Mouse (Mus musculus) spleen, postnatal 10 days (tissue): Measurements from ENCODE around the gene Cuedc1.
A peak's percentile ranks its signal among the peaks of the same experiment; 100 is the strongest.

Experiments used
- DNase-seq, 2 experiments: peaks; one replicate each; pipeline ENCODE4 v3.0.0; 2021 to 2022; ENCODE audit warnings: low spot score in 2 of 2

Cuedc1 gene

GRCm38 (mm10) chr11:88198223-88198622 is 100.4 kb downstream of the Cuedc1 start:
- DNase-seq, result no peak

GRCm38 (mm10) chr11:88201172-88201571 is 103.3 kb downstream of the Cuedc1 start:
- no peak for DNase-seq

- DNase-seq, result no peak
These were observed 104.2 kb downstream of the Cuedc1 start for GRCm38 (mm10) chr11:88202077-88202476.

- peak; percentile 71 to 91 for DNase-seq
These were observed 106.1 kb downstream of the Cuedc1 start, which contains the start of gene Mrps23 for GRCm38 (mm10) chr11:88203712-88204532. Mrps23 (plus strand) TSS chr11:88204388.

- peak in 1 of 2 experiments; percentile 48 for DNase-seq
These were observed 106.9 kb downstream of the Cuedc1 start for GRCm38 (mm10) chr11:88204593-88205368.

DNA sequence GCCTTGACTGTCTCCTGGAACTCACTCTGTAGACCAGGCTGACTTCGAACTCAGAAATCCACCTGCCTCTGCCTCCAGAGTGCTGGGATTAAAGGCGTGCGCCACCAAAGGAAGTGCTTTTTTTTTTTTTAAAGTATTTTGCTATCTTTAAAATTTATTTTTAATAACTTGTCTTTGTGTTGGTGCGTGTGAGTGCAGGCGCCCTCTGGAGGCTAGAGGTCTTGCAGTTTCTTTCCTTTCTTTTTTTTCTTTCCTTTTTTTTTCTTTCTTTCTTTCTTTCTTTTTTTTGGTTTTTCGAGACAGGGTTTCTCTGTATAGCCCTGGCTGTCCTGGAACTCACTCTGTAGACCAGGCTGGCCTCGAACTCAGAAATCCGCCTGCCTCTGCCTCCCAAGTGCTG is 108.7 kb downstream of the Cuedc1 start:
- peak in 1 of 2 experiments; percentile 35 for DNase-seq

DNA sequence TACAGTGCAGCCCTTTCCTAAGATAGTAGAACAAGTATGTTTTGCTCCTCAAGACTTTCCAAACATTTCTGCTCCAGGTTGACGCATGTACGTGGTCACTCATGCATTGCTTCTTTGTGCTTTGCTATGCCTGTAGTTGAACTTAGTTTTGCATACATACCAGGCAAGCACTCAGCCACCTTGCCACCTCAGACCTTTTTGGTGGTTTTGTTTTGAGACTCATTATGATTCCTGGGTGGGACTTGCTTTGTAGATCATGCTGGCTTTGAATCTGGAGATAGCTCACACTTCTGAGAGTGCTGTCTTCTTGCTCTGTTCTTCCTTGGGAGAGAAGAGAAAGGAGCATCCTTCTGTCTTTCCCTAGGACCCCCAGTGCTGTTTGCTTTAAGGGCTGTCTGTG is 109.8 kb downstream of the Cuedc1 start:
- DNase-seq, result no peak

- no peak for DNase-seq
These were observed 114.1 kb downstream of the Cuedc1 start for GRCm38 (mm10) chr11:88211824-88212582.

GRCm38 (mm10) chr11:88213757-88214156 is 115.9 kb downstream of the Cuedc1 start:
- DNase-seq, result no peak

DNA sequence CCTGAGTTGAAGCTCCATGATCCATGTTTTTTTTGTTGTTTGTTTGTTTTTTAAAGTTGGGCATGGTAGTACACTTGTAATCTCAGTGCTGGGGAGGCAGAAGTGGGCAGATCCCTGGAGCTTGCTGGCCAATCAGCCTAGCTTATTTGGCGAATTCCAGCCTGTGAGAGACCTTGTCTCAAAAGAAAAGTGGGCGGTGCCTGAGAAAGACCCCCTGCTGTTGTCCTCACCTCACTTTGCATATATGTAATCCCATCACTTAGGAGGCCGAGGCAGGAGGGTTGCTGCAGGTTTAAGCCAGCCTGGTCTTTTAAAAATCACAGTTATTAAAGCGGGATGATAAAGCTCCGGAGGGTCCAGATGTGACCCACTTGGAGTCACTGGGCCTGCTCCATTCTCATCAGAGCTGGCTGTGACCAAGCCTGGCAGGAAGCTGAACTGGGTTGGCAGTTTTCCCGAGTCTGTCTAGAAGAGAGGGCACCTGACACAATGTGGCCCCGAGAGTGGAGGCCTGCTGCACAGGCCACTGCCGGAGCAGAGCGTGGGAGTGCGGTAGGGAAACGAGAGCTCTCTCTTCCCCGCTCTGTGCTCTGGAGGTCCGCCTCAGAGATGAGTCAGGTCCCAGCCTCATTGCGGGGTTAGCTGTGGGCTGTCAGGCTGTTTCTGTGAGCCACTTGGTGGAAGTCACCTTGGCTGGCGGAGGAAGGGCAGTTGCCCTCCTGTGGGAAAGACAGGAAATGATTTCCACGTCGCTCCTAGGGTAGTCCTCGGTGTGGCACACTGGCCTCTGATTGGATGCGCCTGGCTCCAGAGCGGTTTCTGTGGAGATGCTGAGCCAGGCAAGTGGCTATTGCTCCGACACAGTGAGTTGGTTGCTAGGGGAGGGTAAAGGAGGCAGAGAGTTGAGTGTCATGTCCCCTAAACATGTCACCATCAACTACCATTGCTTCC is 117.3 kb downstream of the Cuedc1 start:
- DNase-seq, result no peak

DNA sequence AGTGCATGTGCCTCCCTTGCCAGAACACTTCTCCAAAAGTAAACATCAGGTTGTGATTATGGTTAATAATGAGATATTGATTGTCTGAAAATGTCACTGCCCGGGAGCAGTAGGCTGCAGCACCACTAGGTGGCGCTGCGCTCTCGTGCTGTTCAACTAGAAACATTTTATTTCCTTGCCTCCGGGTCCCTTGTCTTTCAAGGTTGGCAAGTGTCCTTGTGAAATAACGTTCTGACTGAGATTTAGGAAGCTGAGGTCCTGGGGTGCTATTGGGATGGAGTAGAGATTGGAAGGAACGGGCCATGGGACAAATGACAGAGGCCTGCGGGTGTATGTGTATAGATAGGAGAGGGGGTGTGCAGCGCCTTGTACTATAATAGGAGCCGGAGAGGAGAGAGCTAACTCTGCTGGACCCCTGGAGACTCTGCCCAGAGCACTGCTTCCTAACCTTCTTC is 118.4 kb downstream of the Cuedc1 start:
- peak in 1 of 2 experiments; percentile 70 for DNase-seq

DNA sequence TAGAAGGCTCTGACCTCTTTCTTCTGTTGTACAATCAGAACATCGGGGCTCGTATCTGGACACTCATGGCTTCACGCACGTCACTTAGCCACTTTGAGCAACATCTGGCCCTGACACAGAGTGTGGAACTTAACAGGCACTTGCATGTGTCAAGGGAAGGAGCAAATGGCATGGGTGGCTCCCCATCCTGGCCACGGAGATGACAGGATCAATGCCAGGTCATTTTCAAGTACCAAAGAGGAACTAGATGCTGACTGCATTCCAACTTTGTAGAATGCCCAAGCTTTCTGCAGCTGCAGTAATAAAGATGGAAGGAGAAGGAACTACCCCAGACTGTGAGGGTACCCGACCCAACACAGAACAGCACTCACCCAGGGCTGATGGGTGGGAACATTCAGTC is 120.3 kb downstream of the Cuedc1 start:
- DNase-seq, result no peak

- DNase-seq, result no peak
These were observed 120.7 kb downstream of the Cuedc1 start for GRCm38 (mm10) chr11:88218586-88218985.

GRCm38 (mm10) chr11:88221929-88222475 is 124.1 kb downstream of the Cuedc1 start:
- no peak for DNase-seq

- no peak for DNase-seq
These were observed 129.4 kb downstream of the Cuedc1 start for GRCm38 (mm10) chr11:88227001-88227957.

GRCm38 (mm10) chr11:88231213-88231790 is 133.4 kb downstream of the Cuedc1 start:
- no peak for DNase-seq

DNA sequence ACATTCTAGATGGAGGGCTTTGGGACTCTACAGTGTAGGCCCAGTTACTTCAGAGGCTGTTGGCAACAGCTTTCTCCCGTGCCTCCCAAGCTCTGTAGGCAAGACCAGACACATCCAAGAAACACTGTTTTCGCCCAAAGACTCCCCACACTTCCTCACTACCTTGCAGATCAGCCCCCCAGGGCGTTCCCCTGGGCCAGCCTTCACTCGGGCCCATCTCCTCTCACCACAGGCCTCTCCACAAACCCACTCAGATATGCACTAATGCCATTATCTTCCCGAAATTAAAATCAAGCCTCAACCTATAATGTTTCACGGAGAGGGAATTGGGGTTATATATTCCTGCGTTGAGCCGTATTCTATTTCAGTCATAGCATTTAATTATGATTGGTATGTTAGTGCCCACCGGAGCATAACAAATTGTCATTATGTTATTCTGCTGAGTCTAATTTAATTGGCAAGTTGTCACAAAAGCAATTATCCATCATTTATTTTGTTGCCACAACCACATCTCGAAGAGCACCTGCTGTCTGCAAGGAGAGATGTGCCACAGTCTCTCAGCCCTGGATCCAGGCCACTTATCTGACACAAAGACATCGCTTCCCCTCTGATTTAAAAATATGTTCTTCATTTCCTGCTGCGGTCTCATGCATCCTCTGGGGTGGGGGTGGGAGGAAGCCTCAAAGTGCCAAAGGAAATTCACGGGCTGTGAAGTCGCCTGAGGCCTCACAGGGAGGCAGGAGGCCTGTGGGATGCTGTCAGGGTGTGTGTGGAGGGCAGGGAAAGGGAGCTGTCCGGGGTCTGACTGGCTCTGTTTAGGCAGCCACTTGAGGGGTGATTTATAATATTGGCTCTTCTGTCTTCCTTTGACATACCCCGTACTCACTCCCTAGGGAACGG is 135.9 kb downstream of the Cuedc1 start:
- DNase-seq, result peak in 1 of 2 experiments; percentile 42

- no peak for DNase-seq
These were observed 136.9 kb downstream of the Cuedc1 start for GRCm38 (mm10) chr11:88234789-88235188.
